Mouse (Mus musculus) liver, adult 10 weeks (tissue): Measurements from ENCODE around the gene Bricd5. TPM values are rescaled to one million over a fixed set of nuclear protein-coding genes. Genes with fewer than 3 reads are reported as not detected.

Source experiments
- polyA plus RNA-seq: library from polyadenylated mRNA; stranded (reverse); fragments of 350-450 nt; fragmentation: Illumina TruSeq; extraction: RNeasy Lipid Tissue Mini Kit (QIAGEN cat#74804); gene quantifications from one replicate; pipeline ENCODE4 v1.2.3, GENCODE M21; 2014; ENCODE audit warnings: low read depth, low replicate concordance

Gene Bricd5
- not detected for polyA plus RNA-seq

GRCm38 (mm10) chr17:24473612-24474275, at the start of gene Bricd5:
Gene Bricd5 (plus strand): TSS chr17:24473884.

GRCm38 (mm10) chr17:24426471-24427169, 47.1 kb upstream of the Bricd5 start, which contains the start of gene Eci1:
Gene Eci1 (plus strand): TSS chr17:24426641.

GRCm38 (mm10) chr17:24442632-24443155, 31.0 kb upstream of the Bricd5 start, which contains the start of gene Dnase1l2:
Gene Dnase1l2 (minus strand): TSS chr17:24443105.

GRCm38 (mm10) chr17:24469910-24470602, 3.6 kb upstream of the Bricd5 start, which contains the start of the genes E4f1 and Pgp:
Gene E4f1 (minus strand): TSS chr17:24470313.
Gene Pgp (plus strand): TSS chr17:24470392.

GRCm38 (mm10) chr17:24478663-24479380, 5.1 kb downstream of the Bricd5 start, which contains the start of gene Mlst8:
Gene Mlst8 (minus strand): TSS chr17:24479078.

GRCm38 (mm10) chr17:24488186-24488661, 14.5 kb downstream of the Bricd5 start, which contains the start of gene Caskin1:
Gene Caskin1 (plus strand): TSS chr17:24488601.

Other genes with a start within 250 kb of the Bricd5 start
- gene Ccnf, start 222.4 kb upstream of the Bricd5 start, polyA plus RNA-seq, result 0.50 TPM
- gene Abca17, start 122.8 kb upstream of the Bricd5 start, polyA plus RNA-seq, result not detected
- gene Abca3, start 121.9 kb upstream of the Bricd5 start, polyA plus RNA-seq, result 8.9 TPM
- 19.3 TPM for gene Rnps1, start 59.3 kb upstream of the Bricd5 start, polyA plus RNA-seq
- 61.8 TPM for gene Eci1, start 47.2 kb upstream of the Bricd5 start, polyA plus RNA-seq
- not detected for gene Dnase1l2, start 30.8 kb upstream of the Bricd5 start, polyA plus RNA-seq
- gene E4f1, start 3.6 kb upstream of the Bricd5 start, polyA plus RNA-seq, result 0.37 TPM
- gene Pgp, start 3.5 kb upstream of the Bricd5 start, polyA plus RNA-seq, result 6.5 TPM
- 1.8 TPM for gene Mlst8, start 5.2 kb downstream of the Bricd5 start, polyA plus RNA-seq
- not detected for gene Caskin1, start 14.7 kb downstream of the Bricd5 start, polyA plus RNA-seq
- 3.5 TPM for gene Traf7, start 54.1 kb downstream of the Bricd5 start, polyA plus RNA-seq
- gene Rab26, start 60.3 kb downstream of the Bricd5 start, polyA plus RNA-seq, result not detected
- gene Pkd1, start 76.0 kb downstream of the Bricd5 start, polyA plus RNA-seq, result 1.3 TPM
- gene Tsc2, start 158.7 kb downstream of the Bricd5 start, polyA plus RNA-seq, result 7.0 TPM
- 0.50 TPM for gene Nthl1, start 158.8 kb downstream of the Bricd5 start, polyA plus RNA-seq
- 3.9 TPM for gene Slc9a3r2, start 176.4 kb downstream of the Bricd5 start, polyA plus RNA-seq
- not detected for gene Npw, start 184.6 kb downstream of the Bricd5 start, polyA plus RNA-seq
- gene Zfp598, start 195.8 kb downstream of the Bricd5 start, polyA plus RNA-seq, result 3.4 TPM
- gene Syngr3, start 216.1 kb downstream of the Bricd5 start, polyA plus RNA-seq, result not detected
- 12.1 TPM for gene Gfer, start 222.3 kb downstream of the Bricd5 start, polyA plus RNA-seq
- gene Noxo1, start 222.3 kb downstream of the Bricd5 start, polyA plus RNA-seq, result not detected
- gene Tbl3, start 233.8 kb downstream of the Bricd5 start, polyA plus RNA-seq, result 0.58 TPM
- not detected for gene Rnf151, start 244.2 kb downstream of the Bricd5 start, polyA plus RNA-seq
- 483 TPM for gene Rps2, start 244.2 kb downstream of the Bricd5 start, polyA plus RNA-seq